Comparison of ENCODE assay signal across 11 mouse cellular contexts in the genomic region with DNA sequence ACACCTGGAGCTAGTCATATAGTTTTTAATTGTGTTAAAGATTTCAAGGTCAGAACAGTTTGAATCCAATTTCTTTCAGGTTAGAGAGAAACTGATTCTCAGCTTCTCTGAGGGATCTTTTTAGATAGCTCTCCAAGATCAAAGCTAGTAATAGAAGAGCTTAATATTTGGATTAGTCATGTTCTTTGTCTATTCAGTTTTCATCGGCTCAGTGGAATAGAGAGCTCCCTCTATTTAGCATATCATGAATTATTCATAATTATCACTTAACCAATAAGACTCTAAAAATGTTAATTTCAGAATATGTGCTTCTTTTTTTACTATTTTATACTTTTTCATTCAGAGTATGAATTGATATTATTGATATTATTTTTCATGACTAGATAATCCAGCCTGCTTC.
"Had no signal": no experiment of that assay in that cellular context is flagged by ENCODE, and none has a peak within 500 bp of the region (broad histone marks: within the 10 kb centered on the region; RNA-seq: fewer than 3 reads in every experiment).

No protein-coding gene starts in this region.

- H3K4me3 ChIP-seq: limb, embryonic 13.5 days had no signal

- H3K9ac ChIP-seq: limb, embryonic 13.5 days; liver, embryonic 14.5 days had no signal

- H3K36me3 ChIP-seq: limb, embryonic 13.5 days had no signal

- H3K4me2 ChIP-seq: limb, embryonic 13.5 days had no signal

- H3K27ac ChIP-seq: limb, embryonic 13.5 days; liver, embryonic 14.5 days; stomach, postnatal 0 days had no signal

- DNase-seq: kidney, adult 11 months; kidney, postnatal 14 days; left cerebral cortex, postnatal 4 days; lung, adult 18-20 months; lung, postnatal 36 days; right cerebral cortex, adult 18-20 months; right cerebral cortex, postnatal 25 days; thymus, postnatal 14 days had no signal

- H3K27me3 ChIP-seq: limb, embryonic 13.5 days had no signal

- H3K4me1 ChIP-seq: limb, embryonic 13.5 days had no signal

- H3K9me3 ChIP-seq: limb, embryonic 13.5 days had no signal
